Mouse (Mus musculus) midbrain, embryonic 14.5 days (tissue): ENCODE measurements at regions not wholly inside any gene's neighbourhood (a gene's known extent, or its start where the extent isn't known, plus 50 kb on each side); places are given as distances from the start of the nearest gene placed in this dataset.

Source experiments
- ATAC-seq: fragments of 200-750 bp; cut with Nextera tagmentation; 2 replicates; pipeline ENCODE4 v1.8.0; 2017; ENCODE audit warnings: moderate number of reproducible peaks, moderate library complexity; ENCODE audit not compliant: low FRiP score, low TSS enrichment
- DNase-seq: peaks from one replicate; pipeline ENCODE4 v3.0.0-alpha.2; 2015
- H3K27ac ChIP-seq: fragments of 300-500 bp; sonication (generic); replicated peaks from 2 replicates; pipeline ENCODE4 v1.5.1; 2014; ENCODE audit warnings: mild to moderate bottlenecking, low read depth, low read length, moderate library complexity
- H3K27me3 ChIP-seq: fragments of 300-500 bp; sonication (generic); 2 replicates; pipeline ENCODE4 v1.6.1; 2014; ENCODE audit warnings: low read length, control low read depth, mixed read lengths; ENCODE audit not compliant: control insufficient read depth, insufficient read depth
- H3K36me3 ChIP-seq: fragments of 300-500 bp; sonication (generic); 2 replicates; pipeline ENCODE4 v1.6.1; 2014; ENCODE audit warnings: low read length, control low read depth; ENCODE audit not compliant: control insufficient read depth, insufficient read depth
- H3K4me1 ChIP-seq: fragments of 300-500 bp; sonication (generic); 2 replicates; pipeline ENCODE4 v1.6.1; 2014; ENCODE audit warnings: mild to moderate bottlenecking, antibody characterized with exemption, low read length, control low read depth; ENCODE audit not compliant: control insufficient read depth, insufficient read depth
- H3K4me2 ChIP-seq: fragments of 300-500 bp; sonication (generic); 2 replicates; pipeline ENCODE4 v1.6.1; 2014; ENCODE audit warnings: mild to moderate bottlenecking, low read length, moderate library complexity
- H3K4me3 ChIP-seq: fragments of 300-500 bp; sonication (generic); replicated peaks from 2 replicates; pipeline ENCODE4 v1.5.1; 2014; ENCODE audit warnings: low read depth, low read length
- H3K9ac ChIP-seq: fragments of 300-500 bp; sonication (generic); replicated peaks from 2 replicates; pipeline ENCODE4 v1.6.1; 2014; ENCODE audit warnings: mild to moderate bottlenecking, low read length, moderate library complexity
- H3K9me3 ChIP-seq: fragments of 300-500 bp; sonication (generic); 2 replicates; pipeline ENCODE4 v1.6.1; 2016; ENCODE audit warnings: low read length, control low read depth, mixed read lengths; ENCODE audit not compliant: control insufficient read depth
- WGBS: fragments of 180-500 bp; shearing (Covaris S2); extraction: QIAGEN DNeasy Blood & Tissue Kit; methylation state at CpG from one replicate; pipeline ENCODE4 v1.1.7; 2014; 5-methylcytosine and 5-hydroxymethylcytosine counted together

DNA sequence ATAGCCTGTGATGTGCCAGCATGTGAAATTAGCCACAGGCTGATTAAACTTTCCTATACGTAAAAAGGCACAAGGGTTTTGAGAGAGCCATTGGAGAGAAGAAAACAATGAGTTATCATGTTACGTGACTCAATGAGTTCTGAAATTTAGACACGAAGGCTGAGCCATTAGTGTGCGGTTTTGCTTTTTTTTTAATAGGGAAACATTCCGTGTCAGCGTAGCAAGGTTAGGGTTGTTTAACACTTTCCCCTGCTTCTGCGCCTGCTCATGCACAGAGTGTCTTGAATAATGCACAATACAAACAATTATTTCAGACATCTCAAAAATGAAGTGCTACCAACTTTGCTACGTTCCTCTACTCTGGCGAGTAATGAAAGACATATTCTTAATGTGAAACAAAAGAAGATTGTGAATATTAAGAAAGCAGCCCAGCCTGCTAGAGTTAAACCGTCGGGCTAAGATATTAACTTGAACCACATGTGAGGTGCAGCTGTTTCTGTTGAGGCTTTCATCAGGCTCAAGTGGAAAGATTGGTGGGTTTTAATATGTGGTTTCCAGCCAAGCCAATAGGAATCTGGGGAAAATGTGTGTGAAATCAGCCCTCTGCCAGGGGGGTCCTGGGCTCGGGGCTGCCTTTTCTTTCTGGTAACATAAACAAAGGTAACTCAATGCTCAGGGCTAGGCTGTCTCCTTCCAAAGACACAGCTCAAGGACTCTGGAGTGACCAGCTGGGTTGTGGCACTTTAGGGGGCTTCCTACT lies 287.2 kb downstream of the Slc4a3 start:
- Histone ChIP-seq H3K36me3 (no peaks in the 10 kb centered on the region), H3K27ac (no peak overlapping the region), H3K9ac (no peak overlapping the region), H3K4me2 (no peak overlapping the region), H3K4me1 (no peaks in the 10 kb centered on the region), H3K9me3 (no peaks in the 10 kb centered on the region), H3K4me3 (no peak overlapping the region), H3K27me3 (no peaks in the 10 kb centered on the region; the same call in 1 of the 2 replicates)
- DNase-seq, result no peak
- ATAC-seq, result no peak
- 63% methylated on average over 12 of the region's 12 CpGs for WGBS

GRCm38 (mm10) chr1:75834361-75834760 lies 288.3 kb downstream of the Slc4a3 start:
- DNase-seq (no peak), ATAC-seq (no peak)
- Histone ChIP-seq H3K36me3 (no peaks in the 10 kb centered on the region), H3K9ac (no peak overlapping the region), H3K27ac (no peak overlapping the region), H3K9me3 (no peaks in the 10 kb centered on the region), H3K27me3 (no peaks in the 10 kb centered on the region; the same call in 1 of the 2 replicates), H3K4me1 (no peaks in the 10 kb centered on the region), H3K4me3 (no peak overlapping the region), H3K4me2 (no peak overlapping the region)
- WGBS, result 86% methylated on average over 3 of the region's 3 CpGs

DNA sequence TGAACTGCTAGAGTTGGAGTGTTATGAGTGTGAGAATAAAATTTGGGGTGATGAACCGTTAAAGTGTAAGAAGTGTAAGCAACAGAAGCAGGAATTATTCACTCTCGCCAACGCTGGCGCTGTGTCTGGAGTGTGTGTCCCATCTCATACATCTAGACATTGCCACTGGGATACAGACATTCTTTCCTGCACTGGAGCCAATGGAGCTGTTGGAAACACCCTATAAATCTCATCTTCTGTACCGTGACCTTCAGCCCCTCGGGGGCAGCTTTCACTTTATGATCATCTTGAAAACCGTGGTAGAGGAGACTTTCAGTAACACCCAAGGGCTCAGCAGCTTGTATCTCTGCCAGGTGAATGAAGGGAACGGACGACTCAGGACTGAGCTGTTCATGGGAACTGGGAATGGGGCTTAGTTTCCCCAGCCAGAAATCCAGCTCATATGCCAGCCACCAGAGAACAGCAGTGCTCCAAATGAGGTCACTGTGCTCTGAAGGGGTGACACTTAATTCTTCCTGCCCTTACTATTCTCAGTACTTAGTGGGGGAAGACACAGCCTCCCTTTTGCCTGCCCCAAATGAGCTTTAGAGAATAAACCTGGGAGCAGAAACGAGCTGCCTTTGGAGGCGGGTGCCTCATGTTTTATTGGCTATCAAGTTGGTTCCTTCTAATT lies 293.6 kb downstream of the Slc4a3 start:
- no peak overlapping the region for H3K9ac ChIP-seq
- H3K4me1 ChIP-seq, result 0 out of 2 replicates have a peak, but pooled peaks cover 7% of the 10 kb centered on the region
- ATAC-seq (no peak), DNase-seq (no peak)
- no peak overlapping the region for H3K27ac ChIP-seq
- no peaks in the 10 kb centered on the region; the same call in 1 of the 2 replicates for H3K27me3 ChIP-seq
- H3K9me3 ChIP-seq, result no peaks in the 10 kb centered on the region
- H3K4me2 ChIP-seq, result no peak overlapping the region
- no peaks in the 10 kb centered on the region for H3K36me3 ChIP-seq
- H3K4me3 ChIP-seq, result no peak overlapping the region
- 86% methylated on average over 11 of the region's 11 CpGs for WGBS

GRCm38 (mm10) chr1:75842396-75842795 lies 296.3 kb downstream of the Slc4a3 start:
- no peaks in the 10 kb centered on the region for H3K27me3 ChIP-seq
- ATAC-seq, result no peak
- no peak for DNase-seq
- H3K4me1 ChIP-seq, result 0 out of 2 replicates have a peak, but pooled peaks cover 10% of the 10 kb centered on the region
- WGBS, result 30% methylated on average over 4 of the region's 4 CpGs
- H3K9me3 ChIP-seq, result no peaks in the 10 kb centered on the region
- no peak overlapping the region for H3K4me3 ChIP-seq
- no peak overlapping the region for H3K9ac ChIP-seq
- no peak overlapping the region for H3K4me2 ChIP-seq
- H3K27ac ChIP-seq, result no peak overlapping the region
- H3K36me3 ChIP-seq, result no peaks in the 10 kb centered on the region

GRCm38 (mm10) chr1:75843326-75843725 lies 297.3 kb downstream of the Slc4a3 start:
- no peak for ATAC-seq
- H3K27me3 ChIP-seq, result no peaks in the 10 kb centered on the region
- no peak overlapping the region for H3K27ac ChIP-seq
- H3K4me2 ChIP-seq, result no peak overlapping the region
- no peak overlapping the region for H3K4me3 ChIP-seq
- no peak for DNase-seq
- H3K9me3 ChIP-seq, result no peaks in the 10 kb centered on the region
- H3K9ac ChIP-seq, result no peak overlapping the region
- H3K36me3 ChIP-seq, result no peaks in the 10 kb centered on the region
- 91% methylated on average over 6 of the region's 6 CpGs for WGBS
- 0 out of 2 replicates have a peak, but pooled peaks cover 10% of the 10 kb centered on the region for H3K4me1 ChIP-seq

DNA sequence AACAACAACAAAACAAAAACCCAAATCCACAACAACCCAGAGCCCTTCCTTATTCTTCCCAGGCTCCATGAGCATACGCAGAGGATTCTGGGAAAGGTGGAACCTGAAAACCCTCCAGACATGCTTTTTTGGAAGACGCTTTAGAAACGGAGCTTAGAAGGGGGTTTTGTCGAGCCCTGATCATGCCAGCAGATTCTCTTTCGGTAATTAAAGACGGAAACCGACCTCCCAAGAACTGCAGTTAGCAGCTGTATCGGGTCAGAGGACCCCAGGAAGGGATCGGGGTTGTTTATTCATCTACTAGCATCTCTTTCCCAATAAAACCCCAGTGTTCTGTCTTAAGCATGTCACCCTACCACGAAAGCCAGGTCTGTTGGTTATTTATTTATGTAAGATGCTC lies 298.1 kb downstream of the Slc4a3 start:
- DNase-seq (no peak), ATAC-seq (no peak)
- no peak overlapping the region for H3K4me3 ChIP-seq
- 0 out of 2 replicates have a peak, but pooled peaks cover 10% of the 10 kb centered on the region for H3K4me1 ChIP-seq
- H3K9ac ChIP-seq, result no peak overlapping the region
- no peak overlapping the region for H3K4me2 ChIP-seq
- H3K9me3 ChIP-seq, result no peaks in the 10 kb centered on the region
- H3K27me3 ChIP-seq, result no peaks in the 10 kb centered on the region
- no peak overlapping the region for H3K27ac ChIP-seq
- WGBS, result 61% methylated on average over 10 of the region's 10 CpGs
- H3K36me3 ChIP-seq, result no peaks in the 10 kb centered on the region

DNA sequence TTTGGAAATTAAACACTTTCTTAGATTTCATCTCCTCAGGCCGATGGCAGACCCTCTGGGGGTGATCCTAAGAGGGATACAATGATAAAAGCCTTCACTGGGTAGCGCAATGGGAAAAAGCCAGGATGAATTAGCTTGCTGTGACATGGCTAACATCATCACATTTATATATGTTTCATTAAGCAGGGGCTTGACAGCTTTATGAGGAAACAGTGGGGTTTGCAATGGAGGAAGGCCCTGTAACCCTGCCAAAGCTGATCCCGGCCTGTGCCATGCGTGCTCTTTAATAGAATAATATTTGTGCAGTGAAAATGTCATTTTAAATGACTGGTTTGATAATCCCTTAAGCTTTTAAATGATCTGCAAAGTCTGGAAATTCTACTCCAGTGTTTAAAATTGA lies 298.5 kb downstream of the Slc4a3 start:
- Histone ChIP-seq H3K4me2 (no peak overlapping the region), H3K9ac (no peak overlapping the region), H3K9me3 (no peaks in the 10 kb centered on the region), H3K36me3 (no peaks in the 10 kb centered on the region), H3K27me3 (no peaks in the 10 kb centered on the region), H3K27ac (no peak overlapping the region), H3K4me1 (0 out of 2 replicates have a peak, but pooled peaks cover 10% of the 10 kb centered on the region), H3K4me3 (no peak overlapping the region)
- 53% methylated on average over 4 of the region's 4 CpGs for WGBS
- ATAC-seq, result no peak
- DNase-seq, result no peak

DNA sequence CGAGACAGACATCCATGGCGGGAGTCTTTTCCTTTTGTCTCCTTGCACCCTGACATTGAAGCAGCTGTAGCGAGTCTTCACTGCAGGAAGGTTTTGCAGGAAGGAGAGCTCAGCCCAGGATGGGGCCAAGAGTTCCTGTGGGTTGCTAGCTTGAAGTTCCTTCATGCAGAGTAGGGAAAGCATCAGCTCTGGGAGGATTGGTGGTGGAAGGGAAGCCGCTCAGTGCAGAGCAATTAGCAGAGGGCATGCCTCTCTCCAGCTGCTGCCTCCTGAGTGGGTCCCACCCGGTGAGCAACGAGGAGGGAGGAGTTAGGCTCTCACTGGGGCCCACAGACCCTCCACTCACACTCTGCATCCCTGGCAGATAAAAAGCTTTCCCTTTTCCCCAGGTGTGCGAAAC lies 298.9 kb downstream of the Slc4a3 start:
- Histone ChIP-seq H3K4me1 (0 out of 2 replicates have a peak, but pooled peaks cover 10% of the 10 kb centered on the region), H3K9me3 (no peaks in the 10 kb centered on the region), H3K4me2 (no peak overlapping the region), H3K27me3 (no peaks in the 10 kb centered on the region), H3K4me3 (no peak overlapping the region), H3K27ac (no peak overlapping the region), H3K36me3 (no peaks in the 10 kb centered on the region), H3K9ac (no peak overlapping the region)
- ATAC-seq, result no peak
- DNase-seq, result no peak
- WGBS, result 30% methylated on average over 7 of the region's 7 CpGs
